8 mouse cellular contexts compared by ENCODE assay signal in genomic region chr4:89524260-89525200, GRCm38 (mm10).
A peak's percentile ranks its signal among the peaks of the same experiment; 100 is the strongest.
DNase-seq lines count a peak whose midpoint lies in the region; ATAC-seq lines count a peak whose summit lies in the region.

No protein-coding gene starts in this region.

- H3K9ac ChIP-seq in hindbrain, embryonic 12.5 days: 0 out of 2 replicates have a peak overlapping the region, but pooled peaks have one; percentile 3

- DNase-seq in R1 (ENCODE audit: low read depth, low spot score): peak; percentile 78
- DNase-seq in cerebellum, postnatal 10 days: peak; percentile 73 to 75
- peak; percentile 19 to 74 for DNase-seq in frontal cortex, adult 2 months (ENCODE audit: extremely low spot score in 1 of 2, low spot score in 1 of 2)
- peak; percentile 51 to 66 for DNase-seq in layer of hippocampus, postnatal 10 days (ENCODE audit: low spot score in 2 of 2)
- peak; percentile 62 for DNase-seq in lung, postnatal 25 days (ENCODE audit: low spot score)
- peak; percentile 29 for DNase-seq in retina, adult 2 months (ENCODE audit: low read depth, low spot score)
- DNase-seq in urinary bladder, adult 2 months (ENCODE audit: low spot score): peak; percentile 27

- H3K36me3 ChIP-seq in hindbrain, embryonic 12.5 days: no peaks in the 10 kb centered on the region

- H3K9me3 ChIP-seq in hindbrain, embryonic 12.5 days (replicated peaks): no peaks in the 10 kb centered on the region

- H3K4me1 ChIP-seq in hindbrain, embryonic 12.5 days: no peaks in the 10 kb centered on the region

- H3K4me2 ChIP-seq in hindbrain, embryonic 12.5 days (replicated peaks): peak overlapping the region; percentile 69

- ATAC-seq in hindbrain, embryonic 12.5 days (ENCODE audit: low FRiP score): peak; percentile 82

- H3K27ac ChIP-seq in hindbrain, embryonic 12.5 days: no peak overlapping the region

- peaks cover 24% of the 10 kb centered on the region for H3K27me3 ChIP-seq in hindbrain, embryonic 12.5 days

- 1% methylated on average over 40 of the region's 40 CpGs for WGBS in hindbrain, embryonic 12.5 days

- peak overlapping the region; percentile 38 for H3K4me3 ChIP-seq in hindbrain, embryonic 12.5 days

Comparison
In these comparisons a context has a peak if more than half of its experiments do, and no peak if none do; other contexts are left out.
1. DNase-seq: peak in every context shown above with its lines; median percentile 78 in R1; 74 in cerebellum, postnatal 10 days; 62 in lung, postnatal 25 days; 58 in layer of hippocampus, postnatal 10 days; 46 in frontal cortex, adult 2 months; 29 in retina, adult 2 months; 27 in urinary bladder, adult 2 months.